Mouse (Mus musculus) hindbrain, embryonic 13.5 days (tissue): ENCODE data around the gene Arhgap35. TPM values are rescaled to one million over a fixed set of nuclear protein-coding genes. Genes with fewer than 3 reads are reported as not detected.

Experiments
- ATAC-seq: fragments of 200-750 bp; cut with Nextera tagmentation; 2 replicates; pipeline ENCODE4 v1.8.0; 2017; ENCODE audit warnings: moderate TSS enrichment; ENCODE audit not compliant: low FRiP score
- H3K27ac ChIP-seq: fragments of 300-500 bp; sonication (generic); 2 replicates; pipeline ENCODE4 v1.5.1; 2015; ENCODE audit warnings: inconsistent platforms, mild to moderate bottlenecking, moderate library complexity
- H3K27me3 ChIP-seq: fragments of 300-500 bp; sonication (generic); 2 replicates; pipeline ENCODE4 v1.6.1; 2015; ENCODE audit warnings: mild to moderate bottlenecking, inconsistent platforms
- H3K36me3 ChIP-seq: fragments of 300-500 bp; sonication (generic); 2 replicates; pipeline ENCODE4 v1.6.1; 2015; ENCODE audit warnings: mild to moderate bottlenecking, inconsistent platforms
- H3K4me1 ChIP-seq: fragments of 300-500 bp; sonication (generic); replicated peaks from 2 replicates; pipeline ENCODE4 v1.6.1; 2015; ENCODE audit warnings: inconsistent platforms
- H3K4me2 ChIP-seq: fragments of 300-500 bp; sonication (generic); 2 replicates; pipeline ENCODE4 v1.6.1; 2015; ENCODE audit warnings: inconsistent platforms, mild to moderate bottlenecking, moderate library complexity
- H3K4me3 ChIP-seq: fragments of 300-500 bp; sonication (generic); 2 replicates; pipeline ENCODE4 v1.5.1; 2015; ENCODE audit warnings: mild to moderate bottlenecking, inconsistent platforms
- H3K9ac ChIP-seq: fragments of 300-500 bp; sonication (generic); 2 replicates; pipeline ENCODE4 v1.6.1; 2015; ENCODE audit warnings: mild to moderate bottlenecking, inconsistent platforms
- H3K9me3 ChIP-seq: fragments of 300-500 bp; sonication (generic); 2 replicates; pipeline ENCODE4 v1.6.1; 2016; ENCODE audit warnings: inconsistent platforms
- WGBS: fragments of 180-500 bp; shearing (Covaris S2); methylation state at CpG from one replicate; pipeline ENCODE4 v1.1.7; 2015; 5-methylcytosine and 5-hydroxymethylcytosine counted together
- polyA plus RNA-seq: library from polyadenylated mRNA; unstranded; fragments of >200 nt; fragmentation: Nextera tagmentation; extraction: Ambion mirVana; gene quantifications from 2 replicates; pipeline ENCODE4 v1.2.1, GENCODE M21; 2015

Arhgap35 gene
- polyA plus RNA-seq, 1 experiment from 2014 or later: 30.7 TPM

DNA sequence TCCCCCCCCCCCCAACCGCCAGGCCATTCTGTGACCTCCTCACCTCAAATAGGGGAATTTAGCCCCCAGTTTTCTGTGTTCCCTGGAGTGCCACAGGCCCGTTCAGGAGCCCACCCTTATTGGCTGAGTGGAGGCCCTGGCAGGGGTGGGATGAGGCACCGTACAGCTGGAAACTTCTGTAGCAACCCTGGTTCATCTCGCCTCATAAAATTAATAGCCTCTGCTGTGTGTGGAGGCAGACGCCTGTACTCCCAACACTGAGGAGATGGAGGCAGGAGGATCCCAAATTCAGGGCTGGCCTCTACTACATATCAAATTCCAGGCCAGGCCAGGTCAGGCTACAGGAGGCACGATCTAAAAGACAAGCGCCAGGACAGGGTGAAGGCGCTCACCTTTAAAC lies 140.9 kb downstream of the Arhgap35 start:
- H3K9ac ChIP-seq: no peak overlapping the region
- no peak overlapping the region for H3K4me2 ChIP-seq
- H3K9me3 ChIP-seq: no peaks in the 10 kb centered on the region
- H3K27me3 ChIP-seq: peaks cover 90% of the 10 kb centered on the region
- H3K36me3 ChIP-seq: no peaks in the 10 kb centered on the region
- H3K4me3 ChIP-seq: no peak overlapping the region
- no peak overlapping the region for H3K27ac ChIP-seq
- ATAC-seq: no peak
- 58% methylated on average over 8 of the region's 8 CpGs for WGBS
- H3K4me1 ChIP-seq: peaks cover 27% of the 10 kb centered on the region

DNA sequence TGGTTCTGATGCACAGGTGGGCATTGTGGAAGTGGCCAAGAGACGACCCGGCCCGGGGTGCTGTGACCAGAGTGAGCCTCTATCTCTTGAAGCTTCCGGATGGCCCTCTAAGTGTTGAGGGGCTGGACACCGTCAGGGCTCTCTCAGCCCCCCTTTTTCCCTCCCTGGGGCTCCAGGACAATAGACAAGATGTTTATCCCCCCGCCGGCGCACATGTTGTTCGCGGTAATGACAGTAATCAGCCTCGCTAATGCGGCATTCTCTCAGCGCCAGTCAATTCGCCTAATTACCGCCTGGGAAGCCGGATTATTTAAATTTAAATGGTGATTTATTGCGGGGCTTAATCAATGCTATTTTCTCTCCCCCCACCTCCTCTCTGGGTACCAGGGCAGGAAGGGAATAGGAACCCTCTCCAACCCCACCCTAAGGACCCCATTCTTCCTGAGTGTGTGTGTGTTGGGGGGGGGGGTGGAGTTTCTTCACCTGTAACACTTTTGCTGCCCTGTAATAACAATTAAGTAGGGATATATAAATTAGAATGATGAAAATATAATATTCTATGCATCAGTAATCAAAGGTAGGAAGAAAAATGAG lies 142.6 kb downstream of the Arhgap35 start:
- 7% methylated on average over 17 of the region's 17 CpGs for WGBS
- Histone ChIP-seq H3K9ac (no peak overlapping the region), H3K27ac (no peak overlapping the region), H3K4me3 (no peak overlapping the region), H3K9me3 (no peaks in the 10 kb centered on the region), H3K4me2 (0 out of 2 replicates have a peak overlapping the region, but pooled peaks have one; percentile 26), H3K4me1 (peaks cover 34% of the 10 kb centered on the region), H3K27me3 (peaks cover 88% of the 10 kb centered on the region), H3K36me3 (no peaks in the 10 kb centered on the region)
- 0 out of 2 replicates have a peak, but pooled peaks have one; percentile 26 for ATAC-seq

DNA sequence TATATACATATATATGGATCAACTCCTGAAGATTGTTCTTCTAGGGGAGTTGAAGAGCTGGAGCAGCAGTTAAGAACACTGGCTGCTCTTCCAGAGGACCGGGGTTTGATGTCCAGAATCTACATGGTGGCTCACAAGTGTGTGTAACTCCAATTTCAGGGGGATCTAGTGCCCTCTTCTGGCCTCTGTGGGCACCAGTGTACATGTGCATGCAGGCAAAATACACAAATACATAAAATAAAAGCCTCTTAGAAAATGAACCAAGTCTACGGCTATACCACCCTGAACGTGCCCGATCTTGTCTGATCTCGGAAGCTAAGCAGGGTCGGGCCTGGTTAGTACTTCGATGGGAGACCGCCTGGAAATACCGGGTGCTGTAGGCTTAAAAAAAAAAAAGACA lies 143.2 kb downstream of the Arhgap35 start:
- no peak overlapping the region for H3K4me2 ChIP-seq
- H3K9me3 ChIP-seq: no peaks in the 10 kb centered on the region
- H3K9ac ChIP-seq: no peak overlapping the region
- H3K36me3 ChIP-seq: no peaks in the 10 kb centered on the region
- H3K27ac ChIP-seq: no peak overlapping the region
- no peak overlapping the region for H3K4me3 ChIP-seq
- 46% methylated on average over 9 of the region's 9 CpGs for WGBS
- no peak for ATAC-seq
- peaks cover 82% of the 10 kb centered on the region for H3K27me3 ChIP-seq
- H3K4me1 ChIP-seq: peaks cover 31% of the 10 kb centered on the region

DNA sequence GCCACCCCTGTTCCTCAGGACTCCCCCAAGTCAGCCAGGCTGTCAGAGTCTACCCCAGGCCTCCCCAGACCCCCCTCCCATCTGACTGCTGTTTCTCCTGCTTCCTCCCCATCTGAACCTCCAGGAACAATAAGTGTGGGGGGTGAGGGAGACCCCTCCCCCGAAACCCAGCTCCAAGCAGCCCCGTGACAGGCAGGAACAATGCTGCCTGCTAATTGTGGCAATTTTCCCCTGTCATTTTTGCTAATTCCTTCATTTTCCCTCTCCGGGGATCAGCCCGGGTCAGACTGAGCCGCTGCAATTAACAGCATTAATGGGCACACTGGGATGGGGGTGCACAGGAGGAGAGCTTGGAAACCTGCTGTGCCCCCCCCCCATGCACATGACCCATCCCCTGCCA lies 146.7 kb downstream of the Arhgap35 start:
- no peak overlapping the region for H3K4me2 ChIP-seq
- 15% methylated on average over 5 of the region's 5 CpGs for WGBS
- H3K27me3 ChIP-seq: peaks cover 58% of the 10 kb centered on the region
- H3K27ac ChIP-seq: no peak overlapping the region
- no peak for ATAC-seq
- peaks cover 12% of the 10 kb centered on the region for H3K4me1 ChIP-seq
- no peak overlapping the region for H3K9ac ChIP-seq
- H3K4me3 ChIP-seq: no peak overlapping the region
- no peaks in the 10 kb centered on the region for H3K36me3 ChIP-seq
- no peaks in the 10 kb centered on the region for H3K9me3 ChIP-seq

- no peaks in the 10 kb centered on the region for H3K36me3 ChIP-seq
- no peak overlapping the region for H3K4me2 ChIP-seq
- H3K4me3 ChIP-seq: no peak overlapping the region
- no peak overlapping the region for H3K9ac ChIP-seq
- H3K9me3 ChIP-seq: no peaks in the 10 kb centered on the region
- peaks cover 7% of the 10 kb centered on the region for H3K4me1 ChIP-seq
- ATAC-seq: no peak
- H3K27me3 ChIP-seq: peaks cover 57% of the 10 kb centered on the region
- WGBS: 68% methylated on average over 4 of the region's 4 CpGs
- no peak overlapping the region for H3K27ac ChIP-seq
Observed at GRCm38 (mm10) chr7:16466565-16466964, 148.2 kb downstream of the Arhgap35 start.

GRCm38 (mm10) chr7:16465568-16465967 lies 149.2 kb downstream of the Arhgap35 start:
- 95% methylated on average over 5 of the region's 5 CpGs for WGBS
- peaks cover 55% of the 10 kb centered on the region for H3K27me3 ChIP-seq
- H3K4me1 ChIP-seq: peaks cover 7% of the 10 kb centered on the region
- ATAC-seq: no peak
- no peak overlapping the region for H3K9ac ChIP-seq
- no peak overlapping the region for H3K27ac ChIP-seq
- H3K36me3 ChIP-seq: no peaks in the 10 kb centered on the region
- no peaks in the 10 kb centered on the region for H3K9me3 ChIP-seq
- no peak overlapping the region for H3K4me3 ChIP-seq
- no peak overlapping the region for H3K4me2 ChIP-seq

GRCm38 (mm10) chr7:16465160-16465559 lies 149.6 kb downstream of the Arhgap35 start:
- peak; percentile 48; the same call in 1 of the 2 replicates for ATAC-seq
- Histone ChIP-seq H3K27me3 (peaks cover 52% of the 10 kb centered on the region), H3K4me3 (no peak overlapping the region), H3K9ac (no peak overlapping the region), H3K4me2 (no peak overlapping the region), H3K4me1 (peaks cover 7% of the 10 kb centered on the region), H3K27ac (no peak overlapping the region), H3K9me3 (no peaks in the 10 kb centered on the region), H3K36me3 (no peaks in the 10 kb centered on the region)
- WGBS: 21% methylated on average over 8 of the region's 8 CpGs

- Histone ChIP-seq H3K4me2 (no peak overlapping the region), H3K9me3 (no peaks in the 10 kb centered on the region), H3K9ac (no peak overlapping the region), H3K27ac (no peak overlapping the region), H3K27me3 (peaks cover 33% of the 10 kb centered on the region), H3K36me3 (0 out of 2 replicates have a peak, but pooled peaks cover 7% of the 10 kb centered on the region), H3K4me1 (peaks cover 6% of the 10 kb centered on the region), H3K4me3 (no peak overlapping the region)
- WGBS: 4% methylated on average over 14 of the region's 14 CpGs
- ATAC-seq: peak; percentile 12; the same call in 1 of the 2 replicates
Observed at GRCm38 (mm10) chr7:16463214-16463613, 151.6 kb downstream of the Arhgap35 start.

GRCm38 (mm10) chr7:16461705-16462104 lies 153.1 kb downstream of the Arhgap35 start:
- Histone ChIP-seq H3K36me3 (peaks cover 15% of the 10 kb centered on the region; the same call in 1 of the 2 replicates), H3K4me1 (no peaks in the 10 kb centered on the region), H3K27me3 (peaks cover 30% of the 10 kb centered on the region), H3K9me3 (no peaks in the 10 kb centered on the region), H3K9ac (no peak overlapping the region), H3K27ac (no peak overlapping the region), H3K4me3 (no peak overlapping the region), H3K4me2 (no peak overlapping the region)
- WGBS: 79% methylated on average over 6 of the region's 6 CpGs
- no peak for ATAC-seq

GRCm38 (mm10) chr7:16461151-16461550 lies 153.6 kb downstream of the Arhgap35 start:
- no peak overlapping the region for H3K27ac ChIP-seq
- H3K4me3 ChIP-seq: no peak overlapping the region
- no peaks in the 10 kb centered on the region for H3K4me1 ChIP-seq
- peaks cover 21% of the 10 kb centered on the region; the same call in 1 of the 2 replicates for H3K36me3 ChIP-seq
- H3K27me3 ChIP-seq: peaks cover 30% of the 10 kb centered on the region
- 65% methylated on average over 6 of the region's 6 CpGs for WGBS
- peak overlapping the region; percentile 44; the same call in 1 of the 2 replicates for H3K9ac ChIP-seq
- H3K4me2 ChIP-seq: no peak overlapping the region
- ATAC-seq: no peak
- no peaks in the 10 kb centered on the region for H3K9me3 ChIP-seq

- no peak overlapping the region for H3K27ac ChIP-seq
- peak overlapping the region; percentile 44; the same call in 1 of the 2 replicates for H3K9ac ChIP-seq
- H3K4me3 ChIP-seq: no peak overlapping the region
- peaks cover 26% of the 10 kb centered on the region for H3K36me3 ChIP-seq
- H3K9me3 ChIP-seq: no peaks in the 10 kb centered on the region
- peaks cover 30% of the 10 kb centered on the region for H3K27me3 ChIP-seq
- no peaks in the 10 kb centered on the region for H3K4me1 ChIP-seq
- no peak for ATAC-seq
- WGBS: 70% methylated on average over 13 of the region's 13 CpGs
- no peak overlapping the region for H3K4me2 ChIP-seq
Observed at GRCm38 (mm10) chr7:16460566-16460965, 154.2 kb downstream of the Arhgap35 start.

GRCm38 (mm10) chr7:16456289-16456688 lies 158.5 kb downstream of the Arhgap35 start:
- 83% methylated on average over 5 of the region's 5 CpGs for WGBS
- H3K9me3 ChIP-seq: no peaks in the 10 kb centered on the region

DNA sequence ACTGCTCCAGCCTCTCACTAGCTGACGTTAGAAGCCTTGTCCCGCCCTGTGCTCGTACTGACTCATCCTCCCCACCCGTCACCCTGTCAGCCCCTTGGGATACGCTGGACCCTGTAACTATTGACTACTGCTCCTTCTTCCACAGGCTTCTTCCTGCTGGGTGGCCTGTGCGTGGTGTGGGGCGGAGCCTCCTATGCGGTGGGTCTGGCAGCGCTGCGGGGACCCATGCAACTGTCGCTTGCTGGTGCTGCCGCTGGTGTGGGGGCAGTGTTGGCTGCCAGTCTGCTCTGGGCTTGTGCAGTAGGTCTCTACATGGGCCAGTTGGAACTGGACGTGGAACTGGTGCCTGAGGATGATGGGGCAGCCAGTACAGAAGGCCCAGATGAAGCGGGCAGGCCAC lies 159.8 kb downstream of the Arhgap35 start:
- Histone ChIP-seq H3K4me2 (no peak overlapping the region), H3K9ac (no peak overlapping the region), H3K4me1 (peaks cover 11% of the 10 kb centered on the region), H3K4me3 (no peak overlapping the region), H3K27ac (no peak overlapping the region), H3K27me3 (no peaks in the 10 kb centered on the region), H3K9me3 (no peaks in the 10 kb centered on the region), H3K36me3 (peaks cover 34% of the 10 kb centered on the region)
- WGBS: 94% methylated on average over 14 of the region's 14 CpGs
- ATAC-seq: no peak

More at GRCm38 (mm10) chr7:16456289-16456688, 158.5 kb downstream of the Arhgap35 start:
- no peak for ATAC-seq
- peaks cover 34% of the 10 kb centered on the region for H3K36me3 ChIP-seq
- no peak overlapping the region for H3K9ac ChIP-seq
- H3K4me2 ChIP-seq: no peak overlapping the region
- H3K27me3 ChIP-seq: peaks cover 8% of the 10 kb centered on the region; the same call in 1 of the 2 replicates
- peaks cover 11% of the 10 kb centered on the region for H3K4me1 ChIP-seq
- H3K4me3 ChIP-seq: no peak overlapping the region
- no peak overlapping the region for H3K27ac ChIP-seq
